Mouse (Mus musculus): ENCODE data around the gene Tmprss11c.
A peak's percentile ranks its signal among the peaks of the same experiment; 100 is the strongest.
"Not testable (repeated sequence)": the region's sequence is repeated elsewhere in the genome, so short reads cannot be mapped to it uniquely, and the experiment has no call there.

The Tmprss11c gene

DNA sequence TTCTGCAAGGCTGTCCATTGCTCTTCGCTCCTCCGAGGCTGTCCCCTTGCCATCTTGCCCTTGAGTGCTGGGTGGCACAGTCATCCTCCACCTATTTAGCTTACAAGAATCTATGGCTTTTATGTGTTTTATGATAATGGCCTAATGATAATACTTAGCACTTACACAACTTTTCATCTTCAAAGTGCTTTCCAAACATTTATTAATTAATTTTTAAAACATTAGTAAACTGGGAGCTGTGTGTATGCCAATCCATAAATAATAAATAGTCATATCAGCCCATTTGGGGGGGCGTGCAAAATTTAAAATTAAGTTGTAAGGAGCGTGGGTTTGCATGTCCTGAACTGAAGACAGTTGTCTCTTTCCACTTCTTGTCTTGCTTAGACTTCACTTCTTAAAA, at the start of gene Tmprss11c:
TSS of gene Tmprss11c (minus strand) at position 101 of the 400 bp plus-strand sequence.
- DNase-seq (ENCODE audit: low read depth), result no peak

DNA sequence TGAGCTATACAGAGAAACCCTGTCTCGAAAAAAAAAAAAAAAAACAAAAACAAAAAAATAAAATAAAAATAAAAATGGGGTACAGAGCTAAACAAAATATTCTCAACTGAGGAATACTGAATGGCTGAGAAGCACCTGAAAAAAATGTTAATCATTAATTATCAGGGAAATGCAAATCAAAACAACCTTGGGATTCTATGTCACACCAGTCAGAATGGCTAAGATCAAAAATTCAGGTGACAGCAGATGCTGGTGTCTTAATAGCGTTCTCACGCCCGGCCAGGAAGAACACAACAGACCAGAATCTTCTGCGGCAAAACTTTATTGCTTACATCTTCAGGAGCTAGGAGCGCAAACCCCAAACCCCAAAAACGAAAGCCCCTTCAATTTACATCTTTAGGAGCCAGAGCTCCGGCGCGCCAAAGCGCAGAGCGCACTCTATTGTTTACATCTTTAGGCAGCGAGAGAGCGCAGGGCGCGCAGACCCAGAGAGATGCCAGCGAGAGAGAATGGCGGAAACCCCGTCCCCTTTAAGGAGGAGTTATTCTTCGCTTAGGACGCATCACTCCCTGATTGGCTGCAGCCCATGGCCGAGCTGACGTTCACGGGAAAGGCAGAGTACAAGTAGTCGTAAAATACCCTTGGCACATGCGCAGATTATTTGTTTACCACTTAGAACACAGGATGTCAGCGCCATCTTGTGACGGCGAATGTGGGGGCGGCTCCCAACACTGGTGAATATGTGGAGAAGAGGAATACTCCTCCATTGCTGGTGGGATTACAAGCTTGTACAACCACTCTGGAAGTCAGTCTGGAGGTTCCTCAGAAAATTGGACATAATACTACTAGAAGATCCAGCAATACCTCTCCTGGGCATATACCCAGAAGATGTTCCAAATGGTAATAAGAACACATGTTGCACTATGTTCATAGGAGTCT, 29.2 kb upstream of the Tmprss11c start:
- DNase-seq (ENCODE audit: low read depth), result not testable (repeated sequence)

DNA sequence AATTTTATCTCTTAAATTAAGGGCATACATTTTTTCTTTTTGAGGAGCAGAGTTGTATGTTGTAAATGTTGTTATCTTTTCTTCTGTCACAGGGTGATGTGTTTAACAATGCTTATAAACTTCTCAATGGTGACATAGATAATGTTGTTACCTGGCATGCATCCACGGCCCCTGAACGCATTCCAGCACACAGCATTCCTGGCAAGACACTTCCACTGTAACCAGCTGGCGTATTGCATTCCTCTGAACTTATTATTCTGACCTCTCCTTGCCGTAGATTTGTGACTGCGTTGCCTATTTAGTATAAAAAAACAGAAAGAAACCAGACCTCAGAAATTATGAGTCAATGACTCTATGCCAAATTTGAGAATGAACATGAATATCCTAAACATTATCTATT, 17.0 kb upstream of the Tmprss11c start:
- no peak for DNase-seq (ENCODE audit: low read depth)

DNA sequence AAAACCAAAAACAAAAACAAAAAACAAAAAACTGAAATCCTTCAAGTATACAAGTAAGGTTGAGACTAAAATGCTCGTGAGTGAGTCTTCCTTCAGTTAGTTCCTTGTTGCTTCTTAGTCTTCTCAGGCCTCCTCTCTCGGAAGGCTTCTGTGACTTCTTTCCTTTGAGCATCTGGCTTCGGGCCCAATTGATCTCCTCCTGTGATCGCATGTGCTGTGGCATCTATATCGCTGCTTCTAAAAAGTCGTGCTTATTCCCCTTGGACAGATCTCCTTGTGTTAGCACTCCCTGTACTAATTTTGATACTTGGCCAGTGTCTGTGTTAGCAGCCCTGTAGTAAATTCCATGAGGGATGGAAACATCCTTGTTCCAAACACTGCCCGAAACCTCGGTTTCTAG, 14.8 kb upstream of the Tmprss11c start:
- DNase-seq (ENCODE audit: low read depth), result no peak

DNA sequence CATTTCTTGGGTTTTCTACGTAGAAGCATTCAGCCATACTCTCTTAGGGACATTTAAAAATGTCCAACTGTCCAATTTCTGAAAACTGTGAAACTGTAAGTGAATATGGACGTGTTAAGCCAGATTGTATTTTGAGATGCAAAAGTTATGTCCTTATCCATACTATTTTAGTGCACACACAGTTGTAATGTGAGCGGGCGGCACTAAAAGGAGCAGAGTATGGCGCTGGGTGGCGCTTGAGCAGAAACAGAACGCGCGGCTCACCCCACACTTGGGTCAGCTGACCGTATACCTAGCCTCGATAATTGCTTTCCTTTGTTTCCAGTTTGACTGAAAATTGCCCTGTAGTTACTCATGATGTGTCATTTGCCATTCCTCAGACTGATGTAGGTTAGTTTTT, 42.5 kb downstream of the Tmprss11c start:
- no peak for DNase-seq (ENCODE audit: low read depth)

DNA sequence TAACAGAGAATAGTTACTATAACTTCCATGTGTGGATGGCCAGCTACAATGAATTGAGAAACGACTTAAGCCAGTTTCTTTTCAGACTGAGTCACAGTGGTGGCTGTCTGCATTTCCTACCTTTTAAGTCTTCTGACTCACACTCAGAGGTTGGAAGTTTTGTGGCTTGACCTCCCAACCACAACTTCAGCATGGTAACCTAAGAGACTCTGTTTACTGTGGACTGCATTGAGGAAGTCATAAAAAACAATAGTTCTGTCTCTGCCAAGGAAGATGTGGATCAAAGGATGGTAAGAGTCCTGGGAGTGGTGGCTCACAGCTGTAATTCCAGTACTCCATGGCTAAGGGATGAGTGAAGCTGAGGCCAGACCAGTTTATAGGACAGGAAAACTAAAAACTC, 44.2 kb downstream of the Tmprss11c start:
- no peak for DNase-seq (ENCODE audit: low read depth)

DNA sequence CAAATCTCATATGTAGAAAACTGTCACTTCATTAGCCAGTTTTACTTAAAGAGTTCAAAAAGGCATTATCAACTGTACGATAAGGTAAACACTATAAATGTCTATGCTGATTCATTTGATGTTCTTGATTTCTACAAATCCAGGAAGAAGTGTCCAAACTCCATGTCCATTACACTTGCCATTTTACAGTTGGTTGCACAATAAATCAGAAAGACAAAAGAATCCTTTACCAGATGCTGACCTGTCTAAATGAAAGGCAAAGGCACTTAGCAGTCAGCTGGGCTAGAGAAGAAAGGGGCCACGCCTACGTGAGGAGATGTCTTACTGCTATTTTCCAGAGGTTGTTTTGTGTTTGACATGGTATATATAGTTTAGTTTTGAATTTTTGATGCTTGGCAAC, 44.8 kb downstream of the Tmprss11c start:
- no peak for DNase-seq (ENCODE audit: low read depth)

DNA sequence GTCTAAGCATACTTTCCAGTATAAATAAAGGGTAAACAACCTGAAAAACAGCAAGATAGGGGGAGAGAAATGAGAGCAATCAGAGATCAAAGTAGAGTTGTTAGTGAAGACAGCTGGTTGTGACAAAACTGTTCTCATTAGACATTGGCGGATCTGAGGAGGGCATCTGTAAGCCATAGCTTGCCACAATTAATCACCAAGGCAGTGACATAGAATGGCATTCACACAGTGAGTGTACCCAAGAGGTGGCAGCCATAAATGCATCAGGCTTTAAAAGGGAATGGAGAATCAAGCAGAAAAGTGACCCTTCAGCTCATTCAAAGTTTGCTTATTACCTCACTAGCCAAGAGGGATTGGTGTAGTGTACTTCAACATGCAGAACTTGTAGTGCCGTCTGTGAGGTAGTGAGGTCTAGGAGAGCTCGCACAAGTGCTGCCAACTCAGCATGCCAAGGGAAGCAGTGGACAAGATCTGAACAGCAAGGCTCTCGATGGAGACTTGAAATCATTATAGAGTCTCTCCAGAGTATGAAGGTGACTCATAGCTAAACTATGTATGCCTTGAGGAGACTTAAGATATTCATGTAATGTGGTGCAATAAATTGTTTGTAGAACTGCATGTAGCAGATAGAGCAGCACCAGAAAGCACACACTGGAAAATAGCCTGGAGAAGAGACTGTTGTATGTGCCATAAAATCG, 61.8 kb downstream of the Tmprss11c start:
- no peak for DNase-seq (ENCODE audit: low read depth)

DNA sequence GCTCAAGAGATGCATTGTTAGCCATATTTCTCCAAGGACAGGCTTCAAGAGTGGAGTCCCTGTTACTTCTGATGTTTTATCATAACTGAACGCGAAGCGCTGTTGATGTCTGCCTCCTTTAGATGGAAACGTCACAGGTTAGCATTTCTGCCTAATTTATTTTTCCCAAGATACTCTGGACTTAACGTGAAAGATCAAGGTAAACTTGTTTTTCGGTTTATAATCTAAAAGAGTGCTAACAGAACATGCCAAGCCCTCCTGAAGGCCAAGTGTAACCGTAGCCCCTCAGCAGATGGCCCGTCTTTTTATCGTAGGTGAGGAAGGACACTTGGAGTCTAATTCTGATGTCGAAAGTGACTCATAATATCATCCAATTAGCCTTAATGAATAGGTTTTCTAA, 91.3 kb downstream of the Tmprss11c start, which contains the start of gene Gnrhr:
TSS of gene Gnrhr (minus strand) at position 101 of the 400 bp plus-strand sequence.
- DNase-seq (ENCODE audit: low read depth), result no peak

DNA sequence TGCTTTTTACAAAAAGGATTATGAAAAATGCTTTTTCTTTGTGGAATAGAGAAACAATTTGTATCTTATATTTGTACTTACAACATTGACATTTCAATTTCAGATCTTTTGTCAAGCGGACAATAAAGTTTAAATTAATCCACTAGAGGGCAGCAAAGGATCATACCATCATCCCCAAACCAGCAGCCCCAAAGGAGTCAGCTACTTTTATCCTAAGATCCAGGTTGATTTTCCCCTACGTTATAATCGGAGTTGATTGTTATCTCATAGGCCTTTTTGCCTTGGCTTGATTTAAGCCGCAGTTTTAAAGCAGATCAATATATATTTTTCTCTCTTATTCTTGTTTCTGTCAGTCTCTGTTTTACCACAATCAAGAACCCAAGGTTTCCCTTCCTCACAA, 97.8 kb downstream of the Tmprss11c start:
- DNase-seq (ENCODE audit: low read depth), result peak; percentile 67

DNA sequence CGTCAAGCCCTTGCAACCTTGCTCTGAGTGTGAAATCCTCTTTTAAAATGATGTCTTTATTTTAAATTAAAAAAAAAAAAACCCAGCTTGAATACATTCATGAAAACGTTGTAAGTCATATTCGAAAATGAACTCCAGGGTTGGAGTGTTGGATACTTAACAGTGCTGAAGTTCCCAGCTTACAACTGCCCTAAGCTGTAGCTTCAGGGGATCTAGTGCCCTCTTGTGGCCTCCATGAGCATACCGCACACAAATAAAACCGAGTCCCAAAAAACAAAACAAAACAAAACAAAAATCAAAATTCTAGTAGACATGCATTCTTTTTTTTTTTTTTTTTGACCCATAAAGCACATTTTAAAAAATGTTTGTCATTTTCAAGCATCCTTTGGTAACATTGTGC, 98.3 kb downstream of the Tmprss11c start:
- peak; percentile 73 for DNase-seq (ENCODE audit: low read depth)

DNA sequence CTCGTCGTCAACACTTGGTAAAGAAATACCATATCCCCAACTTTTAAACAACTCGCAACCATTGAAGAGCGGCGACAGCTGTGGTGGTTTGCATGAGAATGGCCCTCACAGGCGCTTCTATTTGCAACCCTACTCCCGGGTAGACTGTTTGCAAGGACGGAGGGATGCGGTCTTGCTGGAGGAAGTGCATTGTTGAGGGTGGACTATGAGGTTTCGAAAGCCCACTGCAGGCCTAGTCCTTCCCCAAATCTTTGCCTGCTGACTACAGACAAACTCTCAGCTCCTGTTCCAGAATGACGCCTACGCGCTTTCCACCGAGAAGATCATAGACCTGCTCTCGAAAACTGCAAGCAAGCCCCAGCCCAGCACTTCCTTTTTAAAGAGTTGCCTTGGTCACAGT, 98.8 kb downstream of the Tmprss11c start:
- no peak for DNase-seq (ENCODE audit: low read depth)

DNA sequence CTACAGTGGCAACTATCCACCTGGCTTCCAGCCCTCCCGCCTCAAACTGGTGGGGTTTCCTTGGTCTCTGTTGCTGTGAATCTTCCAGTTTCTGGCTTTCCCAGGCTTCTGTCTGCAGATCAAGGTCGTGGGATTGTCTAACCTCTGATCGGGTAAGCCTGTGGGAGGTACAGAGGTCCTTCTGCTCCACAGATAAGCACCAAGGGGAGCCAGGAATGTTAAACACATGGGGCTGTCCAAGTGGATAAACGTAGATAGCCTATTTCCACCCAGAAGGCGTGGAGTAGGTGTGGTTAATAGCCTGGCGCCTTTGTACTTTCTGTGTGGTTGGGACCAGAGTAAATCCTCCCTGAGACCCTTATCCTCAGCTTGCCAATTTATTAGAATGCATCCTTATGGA, 101.7 kb downstream of the Tmprss11c start:
- no peak for DNase-seq (ENCODE audit: low read depth)
